Mouse (Mus musculus): Measurements from ENCODE around the gene Insig1. TPM values are rescaled to one million over a fixed set of nuclear protein-coding genes. Genes with fewer than 3 reads are reported as not detected.

The Insig1 gene
- polyA plus RNA-seq (2021; fragmentation: Nextera tagmentation): 127 and 156 TPM in 2 replicates
- long read RNA-seq, experiment 1, transcript Insig1-201 (5 exons, 2,697 nt): major isoform, 1,150 of 1,201 reads
- long read RNA-seq, experiment 1, partial matches to known transcripts: 20 of 1,201 reads
- long read RNA-seq, experiment 1, other reads (novel, unspliced or antisense): 30 of 1,201 reads
- long read RNA-seq, experiment 2, transcript Insig1-201 (5 exons, 2,697 nt): major isoform, 113 of 265 reads
- long read RNA-seq, experiment 2, partial matches to known transcripts: 147 of 265 reads
- long read RNA-seq, experiment 2, other reads (novel, unspliced or antisense): 2 of 265 reads

GRCm38 (mm10) chr5:28070828-28071455 lies at the start of gene Insig1:
Insig1 (plus strand) TSS chr5:28071363.

Other genes starting within 250 kb of the Insig1 start
- 4.3 and 6.1 TPM in 2 replicates for gene Htr5a, start 229.2 kb upstream of the Insig1 start, polyA plus RNA-seq (2021; fragmentation: Nextera tagmentation)
- gene En2, start 94.3 kb downstream of the Insig1 start, polyA plus RNA-seq (2021; fragmentation: Nextera tagmentation): not detected in 2 replicates
- gene Cnpy1, start 174.4 kb downstream of the Insig1 start, polyA plus RNA-seq (2021; fragmentation: Nextera tagmentation): not detected in 2 replicates
- 9.3 and 18.7 TPM in 2 replicates for gene Rbm33, start 245.8 kb downstream of the Insig1 start, polyA plus RNA-seq (2021; fragmentation: Nextera tagmentation)